Mouse (Mus musculus): ENCODE measurements around the gene Irak2.

DNA sequence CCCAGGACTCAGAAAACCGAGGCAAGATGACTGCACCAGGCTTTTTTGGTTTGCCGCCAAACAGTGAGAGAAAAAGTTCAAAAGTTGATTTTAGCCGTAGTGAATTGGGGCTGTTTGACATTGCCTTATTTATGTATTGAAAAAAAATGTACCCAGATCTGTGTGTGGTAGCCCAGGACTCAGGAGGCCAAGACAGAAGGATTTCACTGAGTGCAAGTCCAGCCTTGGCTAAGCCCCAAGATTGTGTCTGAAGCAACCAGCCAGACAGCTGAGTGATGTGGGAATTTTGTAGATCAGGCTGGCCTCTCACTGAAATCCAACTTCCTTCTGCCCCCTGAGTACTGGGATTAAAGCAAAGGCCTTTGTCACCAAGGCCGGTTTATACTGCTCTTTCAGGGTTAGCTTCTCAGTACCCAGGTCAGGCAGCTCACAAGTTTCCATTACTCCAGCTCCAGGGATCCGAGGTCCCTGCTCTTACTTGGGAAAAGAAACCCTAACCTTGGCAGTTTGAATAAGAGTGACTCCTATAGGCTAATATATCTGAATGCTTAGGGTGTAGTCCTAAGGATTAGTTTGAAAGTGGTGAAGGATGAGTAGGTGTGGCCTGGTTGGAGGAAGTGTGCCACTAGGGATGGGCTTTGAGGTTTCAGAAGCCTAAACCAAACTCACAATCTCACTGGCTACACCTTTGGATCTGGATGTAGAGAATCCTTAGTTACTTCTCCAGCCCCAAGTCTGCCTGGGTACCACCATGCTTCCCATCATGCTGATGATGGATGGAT is 13.1 kb upstream of the Irak2 start:
- TF ChIP-seq USF1 (IDR thresholded peaks at IDR 0.05; ENCODE audit: low read depth, low read length) (no peak), EP300 (IDR thresholded peaks at IDR 0.05; ENCODE audit: low read length) (no peak), POLR2A (IDR thresholded peaks at IDR 0.05; ENCODE audit: low read depth, low read length) (no peak), CTCF (conservative IDR thresholded peaks at IDR 0.05 in 1 of 2, IDR thresholded peaks at IDR 0.05 in 1 of 2; ENCODE audit: low read depth in 2 of 2, low read length in 2 of 2) (no peak), BHLHE40 (IDR thresholded peaks at IDR 0.05; ENCODE audit: low read depth, low read length) (no peak), RAD21 (IDR thresholded peaks at IDR 0.05; ENCODE audit: low read depth, low read length) (no peak), MAX (IDR thresholded peaks at IDR 0.05; ENCODE audit: low read length) (no peak), TCF12 (IDR thresholded peaks at IDR 0.05; ENCODE audit: low read depth, low read length) (no peak), NELFE (IDR thresholded peaks at IDR 0.05; ENCODE audit: low read depth, low read length) (no peak), E2F4 (IDR thresholded peaks at IDR 0.05; ENCODE audit: insufficient replicate concordance, low read depth, low read length) (no peak), ZMIZ1 (IDR thresholded peaks at IDR 0.05; ENCODE audit: low read depth, low read length) (no peak), MEF2A (IDR thresholded peaks at IDR 0.05; ENCODE audit: borderline replicate concordance, low read depth, low read length) (no peak)
